Mouse (Mus musculus): ENCODE results near the gene Tsc22d1.

Gene Tsc22d1

GRCm38 (mm10) chr14:76488101-76489044, 73.6 kb downstream of the Tsc22d1 start:
- H3K27me3 ChIP-seq (ENCODE audit: control insufficient read depth, insufficient read depth, low read length, poor library complexity, severe bottlenecking): no peaks in the 10 kb centered on the region
- DNase-seq (ENCODE audit: low read depth, low spot score): no peak
- no peaks in the 10 kb centered on the region for H3K36me3 ChIP-seq (ENCODE audit: control insufficient read depth, insufficient read depth, low read length, poor library complexity, severe bottlenecking)

GRCm38 (mm10) chr14:76489128-76489527, 74.4 kb downstream of the Tsc22d1 start:
- no peak for DNase-seq (ENCODE audit: low read depth, low spot score)
- Histone ChIP-seq H3K27me3 (ENCODE audit: control insufficient read depth, insufficient read depth, low read length, poor library complexity, severe bottlenecking) (no peaks in the 10 kb centered on the region), H3K36me3 (ENCODE audit: control insufficient read depth, insufficient read depth, low read length, poor library complexity, severe bottlenecking) (no peaks in the 10 kb centered on the region)

GRCm38 (mm10) chr14:76495022-76495421, 80.3 kb downstream of the Tsc22d1 start:
- no peak for DNase-seq (ENCODE audit: low read depth, low spot score)

GRCm38 (mm10) chr14:76497187-76497586, 82.4 kb downstream of the Tsc22d1 start:
- DNase-seq (ENCODE audit: low read depth, low spot score): no peak
- Histone ChIP-seq H3K36me3 (ENCODE audit: control insufficient read depth, insufficient read depth, low read length, poor library complexity, severe bottlenecking) (no peaks in the 10 kb centered on the region), H3K27me3 (ENCODE audit: control insufficient read depth, insufficient read depth, low read length, poor library complexity, severe bottlenecking) (no peaks in the 10 kb centered on the region)

More at GRCm38 (mm10) chr14:76495022-76495421, 80.3 kb downstream of the Tsc22d1 start:
- Histone ChIP-seq H3K36me3 (ENCODE audit: control insufficient read depth, insufficient read depth, low read length, poor library complexity, severe bottlenecking) (no peaks in the 10 kb centered on the region), H3K27me3 (ENCODE audit: control insufficient read depth, insufficient read depth, low read length, poor library complexity, severe bottlenecking) (no peaks in the 10 kb centered on the region)

GRCm38 (mm10) chr14:76498210-76498609, 83.4 kb downstream of the Tsc22d1 start:
- no peak for DNase-seq (ENCODE audit: low read depth, low spot score)
- Histone ChIP-seq H3K27me3 (ENCODE audit: control insufficient read depth, insufficient read depth, low read length, poor library complexity, severe bottlenecking) (no peaks in the 10 kb centered on the region), H3K36me3 (ENCODE audit: control insufficient read depth, insufficient read depth, low read length, poor library complexity, severe bottlenecking) (no peaks in the 10 kb centered on the region)

GRCm38 (mm10) chr14:76499492-76499891, 84.7 kb downstream of the Tsc22d1 start:
- no peak for DNase-seq (ENCODE audit: low read depth, low spot score)
- Histone ChIP-seq H3K36me3 (ENCODE audit: control insufficient read depth, insufficient read depth, low read length, poor library complexity, severe bottlenecking) (no peaks in the 10 kb centered on the region), H3K27me3 (ENCODE audit: control insufficient read depth, insufficient read depth, low read length, poor library complexity, severe bottlenecking) (no peaks in the 10 kb centered on the region)

- H3K36me3 ChIP-seq (ENCODE audit: control insufficient read depth, insufficient read depth, low read length, poor library complexity, severe bottlenecking): no peaks in the 10 kb centered on the region
- no peaks in the 10 kb centered on the region for H3K27me3 ChIP-seq (ENCODE audit: control insufficient read depth, insufficient read depth, low read length, poor library complexity, severe bottlenecking)
- DNase-seq (ENCODE audit: low read depth, low spot score): no peak
Observed at GRCm38 (mm10) chr14:76500036-76500435, 85.3 kb downstream of the Tsc22d1 start.

GRCm38 (mm10) chr14:76503231-76503851, 88.6 kb downstream of the Tsc22d1 start:
- Histone ChIP-seq H3K36me3 (ENCODE audit: control insufficient read depth, insufficient read depth, low read length, poor library complexity, severe bottlenecking) (no peaks in the 10 kb centered on the region), H3K27me3 (ENCODE audit: control insufficient read depth, insufficient read depth, low read length, poor library complexity, severe bottlenecking) (no peaks in the 10 kb centered on the region)
- DNase-seq (ENCODE audit: low read depth, low spot score): peak; percentile 81

- H3K27me3 ChIP-seq (ENCODE audit: control insufficient read depth, insufficient read depth, low read length, poor library complexity, severe bottlenecking): no peaks in the 10 kb centered on the region
- no peaks in the 10 kb centered on the region for H3K36me3 ChIP-seq (ENCODE audit: control insufficient read depth, insufficient read depth, low read length, poor library complexity, severe bottlenecking)
- peak; percentile 88 for DNase-seq (ENCODE audit: low read depth, low spot score)
Observed at GRCm38 (mm10) chr14:76504121-76504737, 89.5 kb downstream of the Tsc22d1 start.

GRCm38 (mm10) chr14:76505101-76505438, 90.3 kb downstream of the Tsc22d1 start:
- H3K36me3 ChIP-seq (ENCODE audit: control insufficient read depth, insufficient read depth, low read length, poor library complexity, severe bottlenecking): no peaks in the 10 kb centered on the region
- no peak for DNase-seq (ENCODE audit: low read depth, low spot score)
- no peaks in the 10 kb centered on the region for H3K27me3 ChIP-seq (ENCODE audit: control insufficient read depth, insufficient read depth, low read length, poor library complexity, severe bottlenecking)

GRCm38 (mm10) chr14:76505439-76506220, 90.9 kb downstream of the Tsc22d1 start:
- H3K27me3 ChIP-seq (ENCODE audit: control insufficient read depth, insufficient read depth, low read length, poor library complexity, severe bottlenecking): no peaks in the 10 kb centered on the region
- peak; percentile 81 for DNase-seq (ENCODE audit: low read depth, low spot score)
- H3K36me3 ChIP-seq (ENCODE audit: control insufficient read depth, insufficient read depth, low read length, poor library complexity, severe bottlenecking): no peaks in the 10 kb centered on the region

- H3K27me3 ChIP-seq (ENCODE audit: control insufficient read depth, insufficient read depth, low read length, poor library complexity, severe bottlenecking): no peaks in the 10 kb centered on the region
- H3K36me3 ChIP-seq (ENCODE audit: control insufficient read depth, insufficient read depth, low read length, poor library complexity, severe bottlenecking): no peaks in the 10 kb centered on the region
- DNase-seq (ENCODE audit: low read depth, low spot score): no peak
Observed at GRCm38 (mm10) chr14:76506425-76507205, 91.9 kb downstream of the Tsc22d1 start.

GRCm38 (mm10) chr14:76507357-76507756, 92.6 kb downstream of the Tsc22d1 start:
- DNase-seq (ENCODE audit: low read depth, low spot score): no peak
- no peaks in the 10 kb centered on the region for H3K36me3 ChIP-seq (ENCODE audit: control insufficient read depth, insufficient read depth, low read length, poor library complexity, severe bottlenecking)
- H3K27me3 ChIP-seq (ENCODE audit: control insufficient read depth, insufficient read depth, low read length, poor library complexity, severe bottlenecking): no peaks in the 10 kb centered on the region
